Mouse (Mus musculus) brain, embryonic 14.5 days (tissue): ENCODE measurements around the gene Cdc42bpa.

Experiments
- CTCF ChIP-seq: fragments of 200-500 bp; IDR thresholded peaks from 2 replicates; pipeline ENCODE4 v1.5.1; 2012; ENCODE audit warnings: inconsistent platforms, mild to moderate bottlenecking, moderate library complexity, borderline replicate concordance; ENCODE audit not compliant: insufficient read depth, insufficient read length; ENCODE audit errors: extremely low read depth
- POLR2A ChIP-seq: fragments of 200-500 bp; IDR thresholded peaks from 2 replicates; pipeline ENCODE4 v1.6.1; 2012; ENCODE audit warnings: mild to moderate bottlenecking, inconsistent platforms, borderline replicate concordance; ENCODE audit not compliant: poor library complexity, insufficient read depth, insufficient read length, severe bottlenecking; ENCODE audit errors: extremely low read depth

DNA sequence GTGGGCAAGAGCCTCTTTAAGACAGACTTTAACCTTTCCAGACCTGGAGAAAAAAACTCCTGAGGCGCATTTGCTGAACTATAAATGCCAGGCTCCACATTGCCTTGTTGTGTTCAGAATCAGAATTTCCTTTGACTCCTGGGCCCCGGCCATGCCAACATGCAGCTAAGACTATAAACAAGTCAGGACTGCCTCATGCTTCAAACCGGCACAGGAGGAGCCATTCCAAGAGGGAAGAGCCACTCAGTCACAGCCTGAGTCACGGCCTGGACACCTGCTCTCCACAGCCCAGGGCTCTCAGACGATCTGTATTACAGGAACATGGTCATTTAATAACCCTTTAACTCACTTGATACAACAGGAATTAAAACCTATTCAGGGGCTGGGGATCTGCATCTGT is 240.4 kb downstream of the Cdc42bpa start:
- TF ChIP-seq POLR2A (no peak), CTCF (no peak)
